Mouse (Mus musculus) MEL (cell line): Measurements from ENCODE around the gene Dyrk1a. TPM values are rescaled to one million over a fixed set of nuclear protein-coding genes. Genes with fewer than 3 reads are reported as not detected.

Source experiments
- DNase-seq: peaks from one replicate; pipeline ENCODE4 v3.0.0; 2011; ENCODE audit warnings: low read depth, low spot score
- H3K27ac ChIP-seq: 2 replicates; pipeline ENCODE4 v1.5.1; 2012; ENCODE audit warnings: low read depth, mild to moderate bottlenecking, control low read depth, low read length, moderate library complexity; ENCODE audit not compliant: control insufficient read depth
- H3K27me3 ChIP-seq, 2 experiments: fragments of 150-350 bp in 1 of 2; sonication (generic) in 1 of 2; 2 replicates each; pipeline ENCODE4 v1.6.1; 2012; ENCODE audit warnings: low read length in 2 of 2, mild to moderate bottlenecking in 2 of 2, improper control_type of control experiment in 1 of 2, moderate library complexity in 1 of 2; ENCODE audit not compliant: insufficient read depth in 2 of 2, control insufficient read depth in 1 of 2
- H3K36me3 ChIP-seq, 2 experiments: 2 replicates each; pipeline ENCODE4 v1.6.1; 2012 to 2014; ENCODE audit warnings: low read length in 2 of 2, improper control_type of control experiment in 1 of 2, inconsistent platforms in 1 of 2, mild to moderate bottlenecking in 1 of 2; ENCODE audit not compliant: insufficient read depth in 2 of 2, control insufficient read depth in 1 of 2
- H3K4me1 ChIP-seq, 2 experiments: fragments of 150-350 bp in 1 of 2; sonication (generic) in 1 of 2; 2 replicates each; pipeline ENCODE4 v1.6.1; 2012; ENCODE audit warnings: low read length in 2 of 2, improper control_type of control experiment in 1 of 2, mild to moderate bottlenecking in 1 of 2; ENCODE audit not compliant: insufficient read depth in 2 of 2, control insufficient read depth in 1 of 2
- H3K4me3 ChIP-seq, 2 experiments: fragments of 150-350 bp in 1 of 2; sonication (generic) in 1 of 2; 2 replicates each; pipeline ENCODE4 v1.5.1; 2012; ENCODE audit warnings: low read depth in 2 of 2, low read length in 2 of 2, mild to moderate bottlenecking in 2 of 2, moderate library complexity in 2 of 2, control low read depth in 1 of 2, improper control_type of control experiment in 1 of 2; ENCODE audit not compliant: control insufficient read depth in 1 of 2, insufficient read depth in 1 of 2
- H3K79me2 ChIP-seq: 2 replicates; pipeline ENCODE4 v1.6.1; 2012; ENCODE audit warnings: mild to moderate bottlenecking, low read length, moderate library complexity; ENCODE audit not compliant: control insufficient read depth, poor library complexity, insufficient read depth
- H3K9ac ChIP-seq: 2 replicates; pipeline ENCODE4 v1.6.1; 2012; ENCODE audit warnings: low read depth, mild to moderate bottlenecking, control low read depth, low read length, moderate library complexity; ENCODE audit not compliant: control insufficient read depth, poor library complexity, severe bottlenecking
- H3K9me3 ChIP-seq: fragments of 150-350 bp; sonication (generic); replicated peaks from 2 replicates; pipeline ENCODE4 v1.6.1; 2012; ENCODE audit warnings: mild to moderate bottlenecking, low read length, improper control_type of control experiment, moderate library complexity; ENCODE audit not compliant: insufficient read depth
- CHD2 ChIP-seq: IDR thresholded peaks from 2 replicates; pipeline ENCODE4 v1.6.1; 2011; ENCODE audit warnings: low read length, improper control_type of control experiment
- E2F4 ChIP-seq: IDR thresholded peaks from 2 replicates; pipeline ENCODE4 v1.6.1; 2011; ENCODE audit warnings: low read depth, low read length, improper control_type of control experiment, borderline replicate concordance
- MAX ChIP-seq: IDR thresholded peaks from 2 replicates; pipeline ENCODE4 v1.6.1; 2011; ENCODE audit warnings: low read length, improper control_type of control experiment
- MEF2A ChIP-seq: IDR thresholded peaks from 2 replicates; pipeline ENCODE4 v1.6.1; 2014; ENCODE audit warnings: low read depth, mild to moderate bottlenecking, inconsistent platforms, low read length, improper control_type of control experiment; ENCODE audit not compliant: poor library complexity, insufficient replicate concordance, severe bottlenecking; ENCODE audit errors: extremely low read depth
- MXI1 ChIP-seq: IDR thresholded peaks from 2 replicates; pipeline ENCODE4 v1.6.1; 2011; ENCODE audit warnings: mild to moderate bottlenecking, low read depth, low read length, improper control_type of control experiment
- MYC ChIP-seq: IDR thresholded peaks from 2 replicates; pipeline ENCODE4 v1.6.1; 2011; ENCODE audit warnings: low read depth, mild to moderate bottlenecking, low read length, improper control_type of control experiment, moderate library complexity
- NRF1 ChIP-seq: IDR thresholded peaks from 2 replicates; pipeline ENCODE4 v1.6.1; 2014; ENCODE audit warnings: low read depth, mild to moderate bottlenecking, inconsistent platforms, low read length, improper control_type of control experiment, moderate library complexity; ENCODE audit not compliant: poor library complexity, insufficient read depth, severe bottlenecking
- POLR2AphosphoS2 ChIP-seq: IDR thresholded peaks from 2 replicates; pipeline ENCODE4 v1.6.1; 2011; ENCODE audit warnings: low read length, improper control_type of control experiment
- SIN3A ChIP-seq: IDR thresholded peaks from 2 replicates; pipeline ENCODE4 v1.6.1; 2012; ENCODE audit warnings: low read length, improper control_type of control experiment, inconsistent platforms
- TAL1 ChIP-seq: IDR thresholded peaks from 2 replicates; pipeline ENCODE4 v1.6.1; 2012; ENCODE audit warnings: mild to moderate bottlenecking, inconsistent platforms, low read length, moderate library complexity, mixed read lengths
- TCF12 ChIP-seq: IDR thresholded peaks from 2 replicates; pipeline ENCODE4 v1.6.1; 2014; ENCODE audit warnings: low read depth, mild to moderate bottlenecking, inconsistent platforms, low read length, improper control_type of control experiment, moderate library complexity
- USF1 ChIP-seq: IDR thresholded peaks from 2 replicates; pipeline ENCODE4 v1.6.1; 2014; ENCODE audit warnings: low read depth, mild to moderate bottlenecking, inconsistent platforms, low read length, improper control_type of control experiment, moderate library complexity
- ZKSCAN1 ChIP-seq: IDR thresholded peaks from 2 replicates; pipeline ENCODE4 v1.6.1; 2012; ENCODE audit warnings: low read depth, mild to moderate bottlenecking, inconsistent platforms, low read length, improper control_type of control experiment, moderate library complexity
- ZMIZ1 ChIP-seq: IDR thresholded peaks from 2 replicates; pipeline ENCODE4 v1.6.1; 2012; ENCODE audit warnings: low read depth, mild to moderate bottlenecking, inconsistent platforms, low read length, improper control_type of control experiment, moderate library complexity
- polyA plus RNA-seq, 2 experiments: library from polyadenylated mRNA; stranded (reverse) in 1 of 2; unstranded in 1 of 2; fragments of >175 nt in 1 of 2; fragments of >200 nt in 1 of 2; gene quantifications; 2 replicates each; pipeline versions ENCODE4 v1.2.1 to v1.2.4; 2012; ENCODE audit warnings: low replicate concordance in 2 of 2, low read depth in 1 of 2; ENCODE audit not compliant: insufficient read length in 2 of 2, insufficient read depth in 1 of 2, missing spikeins in 1 of 2
- total RNA-seq: library from RNA; depleted of rRNA; stranded (reverse); fragments of 300-350 nt; gene quantifications from 2 replicates; pipeline ENCODE4 v1.2.3, GENCODE M21; 2012

Dyrk1a gene
- total and polyA plus RNA-seq, 3 experiments = 22.6 to 126 (median 34.7) TPM

- Histone ChIP-seq H3K79me2 (peaks cover 8% of the 10 kb centered on the region), H3K4me1 (peaks cover 7 to 12% of the 10 kb centered on the region in 2 experiments; a peak in 3 of 4 replicates), H3K27me3 (no peaks in the 10 kb centered on the region), H3K36me3 (peaks cover 0 to 11% of the 10 kb centered on the region in 2 experiments; a peak in 2 of 4 replicates), H3K4me3 (peak overlapping the region; percentile 70 to 90), H3K27ac (peak overlapping the region; percentile 93), H3K9me3 (no peaks in the 10 kb centered on the region), H3K9ac (peak overlapping the region; percentile 87)
- DNase-seq = no peak
- TF ChIP-seq USF1 (no peak), MXI1 (0 out of 2 replicates have a peak, but pooled peaks have one; percentile 5), MYC (peak; percentile 5; the same call in 1 of the 2 replicates), CHD2 (no peak)
Observed at GRCm38 (mm10) chr16:94527546-94527945, 42.3 kb upstream of the Dyrk1a start.

GRCm38 (mm10) chr16:94531268-94531667 lies 38.5 kb upstream of the Dyrk1a start:
- Histone ChIP-seq H3K79me2 (peaks cover 2% of the 10 kb centered on the region; the same call in 1 of the 2 replicates), H3K4me3 (no peak overlapping the region), H3K36me3 (peaks cover 0 to 7% of the 10 kb centered on the region in 2 experiments; a peak in 2 of 4 replicates), H3K9ac (no peak overlapping the region), H3K27ac (no peak overlapping the region), H3K4me1 (peaks cover 2 to 9% of the 10 kb centered on the region in 2 experiments; a peak in 2 of 4 replicates), H3K27me3 (peaks cover 2 to 4% of the 10 kb centered on the region in 2 experiments; a peak in 3 of 4 replicates), H3K9me3 (no peaks in the 10 kb centered on the region)
- no peak for TF ChIP-seq MEF2A
- no peak for TF ChIP-seq SIN3A
- no peak for TF ChIP-seq NRF1
- TF ChIP-seq MAX = no peak
- TF ChIP-seq ZKSCAN1 = peak; percentile 80
- DNase-seq = no peak

GRCm38 (mm10) chr16:94533679-94534078 lies 36.1 kb upstream of the Dyrk1a start:
- no peaks in the 10 kb centered on the region for H3K4me1 ChIP-seq
- no peak overlapping the region for H3K4me3 ChIP-seq
- no peaks in the 10 kb centered on the region for H3K79me2 ChIP-seq
- no peak overlapping the region for H3K9ac ChIP-seq
- no peak overlapping the region for H3K27ac ChIP-seq
- no peak for DNase-seq
- TF ChIP-seq MYC = no peak
- no peak for TF ChIP-seq TCF12
- no peak for TF ChIP-seq ZMIZ1
- no peak for TF ChIP-seq POLR2AphosphoS2
- TF ChIP-seq E2F4 = no peak
- no peak for TF ChIP-seq TAL1
- no peak for TF ChIP-seq SIN3A
- H3K27me3 ChIP-seq = peaks cover 2 to 5% of the 10 kb centered on the region in 2 experiments; a peak in 3 of 4 replicates
- no peaks in the 10 kb centered on the region for H3K9me3 ChIP-seq
- no peaks in the 10 kb centered on the region for H3K36me3 ChIP-seq
